Mouse (Mus musculus) forebrain, embryonic 12.5 days (tissue): ENCODE data around the gene Ankrd39. TPM values are rescaled to one million over a fixed set of nuclear protein-coding genes. Genes with fewer than 3 reads are reported as not detected.
"Not testable (repeated sequence)": the region's sequence is repeated elsewhere in the genome, so short reads cannot be mapped to it uniquely, and the experiment has no call there.

Experiments used
- ATAC-seq: fragments of 200-750 bp; cut with Nextera tagmentation; 2 replicates; pipeline ENCODE4 v1.8.0; 2017; ENCODE audit warnings: moderate TSS enrichment; ENCODE audit not compliant: low FRiP score
- H3K27ac ChIP-seq: fragments of 300-500 bp; sonication (generic); 2 replicates; pipeline ENCODE4 v1.5.1; 2016; ENCODE audit warnings: mild to moderate bottlenecking
- H3K27me3 ChIP-seq: fragments of 300-500 bp; sonication (generic); 2 replicates; pipeline ENCODE4 v1.6.1; 2016; ENCODE audit warnings: mild to moderate bottlenecking
- H3K36me3 ChIP-seq: fragments of 300-500 bp; sonication (generic); replicated peaks from 2 replicates; pipeline ENCODE4 v1.6.1; 2016; ENCODE audit warnings: mild to moderate bottlenecking
- H3K4me1 ChIP-seq: fragments of 300-500 bp; sonication (generic); 2 replicates; pipeline ENCODE4 v1.6.1; 2016
- H3K4me2 ChIP-seq: fragments of 300-500 bp; sonication (generic); 2 replicates; pipeline ENCODE4 v1.6.1; 2016; ENCODE audit warnings: mild to moderate bottlenecking, moderate library complexity
- H3K4me3 ChIP-seq: fragments of 300-500 bp; sonication (generic); replicated peaks from 2 replicates; pipeline ENCODE4 v1.5.1; 2016; ENCODE audit warnings: mild to moderate bottlenecking
- H3K9ac ChIP-seq: fragments of 300-500 bp; sonication (generic); 2 replicates; pipeline ENCODE4 v1.6.1; 2016; ENCODE audit warnings: mild to moderate bottlenecking
- H3K9me3 ChIP-seq: fragments of 300-500 bp; sonication (generic); 2 replicates; pipeline ENCODE4 v1.6.1; 2016
- WGBS: fragments of 180-500 bp; shearing (Covaris S2); methylation state at CpG from one replicate; pipeline ENCODE4 v1.1.7; 2016; 5-methylcytosine and 5-hydroxymethylcytosine counted together
- polyA plus RNA-seq: library from polyadenylated mRNA; unstranded; fragments of >200 nt; fragmentation: Nextera tagmentation; extraction: Ambion mirVana; gene quantifications from 2 replicates; pipeline ENCODE4 v1.2.1, GENCODE M21; 2016

Gene Ankrd39
- polyA plus RNA-seq, 1 experiment from 2014 or later, result 16.7 TPM

GRCm38 (mm10) chr1:36545382-36545781, 1.9 kb downstream of the Ankrd39 start:
- ATAC-seq, result no peak
- Histone ChIP-seq H3K4me1 (peaks cover 38% of the 10 kb centered on the region), H3K27ac (no peak overlapping the region), H3K9me3 (no peaks in the 10 kb centered on the region), H3K9ac (no peak overlapping the region), H3K4me3 (no peak overlapping the region), H3K27me3 (no peaks in the 10 kb centered on the region), H3K4me2 (no peak overlapping the region), H3K36me3 (peaks cover 39% of the 10 kb centered on the region)
- 85% methylated on average over 2 of the region's 2 CpGs for WGBS

GRCm38 (mm10) chr1:36542925-36543324, 4.3 kb downstream of the Ankrd39 start:
- Histone ChIP-seq H3K9me3 (no peaks in the 10 kb centered on the region), H3K4me2 (no peak overlapping the region), H3K4me1 (peaks cover 19% of the 10 kb centered on the region), H3K4me3 (no peak overlapping the region), H3K36me3 (peaks cover 34% of the 10 kb centered on the region), H3K27me3 (no peaks in the 10 kb centered on the region), H3K27ac (no peak overlapping the region), H3K9ac (no peak overlapping the region)
- no peak for ATAC-seq
- WGBS, result 94% methylated on average over 9 of the region's 9 CpGs

- H3K4me1 ChIP-seq, result peaks cover 16% of the 10 kb centered on the region
- H3K9me3 ChIP-seq, result no peaks in the 10 kb centered on the region
- H3K4me2 ChIP-seq, result no peak overlapping the region
- no peak overlapping the region for H3K4me3 ChIP-seq
- WGBS, result 95% methylated on average over 16 of the region's 16 CpGs
- no peak overlapping the region for H3K9ac ChIP-seq
- H3K27ac ChIP-seq, result no peak overlapping the region
- ATAC-seq, result no peak
- H3K27me3 ChIP-seq, result no peaks in the 10 kb centered on the region
- peaks cover 34% of the 10 kb centered on the region for H3K36me3 ChIP-seq
Observed at GRCm38 (mm10) chr1:36541844-36542243, 5.4 kb downstream of the Ankrd39 start.

GRCm38 (mm10) chr1:36540807-36541206, 6.4 kb downstream of the Ankrd39 start:
- no peak overlapping the region for H3K4me2 ChIP-seq
- H3K27me3 ChIP-seq, result no peaks in the 10 kb centered on the region
- no peak for ATAC-seq
- H3K9ac ChIP-seq, result no peak overlapping the region
- WGBS, result 96% methylated on average over 12 of the region's 12 CpGs
- no peaks in the 10 kb centered on the region for H3K9me3 ChIP-seq
- no peak overlapping the region for H3K4me3 ChIP-seq
- no peak overlapping the region for H3K27ac ChIP-seq
- H3K4me1 ChIP-seq, result peaks cover 8% of the 10 kb centered on the region; the same call in 1 of the 2 replicates
- H3K36me3 ChIP-seq, result peaks cover 34% of the 10 kb centered on the region

- H3K4me1 ChIP-seq, result peaks cover 4% of the 10 kb centered on the region; the same call in 1 of the 2 replicates
- H3K4me3 ChIP-seq, result no peak overlapping the region
- no peak overlapping the region for H3K9ac ChIP-seq
- WGBS, result 90% methylated on average over 11 of the region's 11 CpGs
- ATAC-seq, result no peak
- no peak overlapping the region for H3K27ac ChIP-seq
- H3K27me3 ChIP-seq, result no peaks in the 10 kb centered on the region
- H3K36me3 ChIP-seq, result peaks cover 34% of the 10 kb centered on the region
- no peak overlapping the region for H3K4me2 ChIP-seq
- H3K9me3 ChIP-seq, result no peaks in the 10 kb centered on the region
Observed at GRCm38 (mm10) chr1:36540132-36540531, 7.1 kb downstream of the Ankrd39 start.

- Histone ChIP-seq H3K27ac (no peak within 1 kb of the TSS), H3K9me3 (no peaks in the 10 kb centered on the region), H3K4me1 (peaks cover 4% of the 10 kb centered on the region; the same call in 1 of the 2 replicates), H3K9ac (no peak within 1 kb of the TSS), H3K27me3 (no peaks in the 10 kb centered on the region), H3K4me2 (no peak within 1 kb of the TSS), H3K36me3 (peaks cover 34% of the 10 kb centered on the region), H3K4me3 (no peak within 1 kb of the TSS)
- ATAC-seq, result no peak
- WGBS, result 85% methylated on average over 9 of the region's 9 CpGs
Observed at GRCm38 (mm10) chr1:36539186-36539585, 8.1 kb downstream of the Ankrd39 start, which contains the start of gene Gm42417. Gene Gm42417 (minus strand): TSS chr1:36539429.

GRCm38 (mm10) chr1:36538727-36539126, 8.5 kb downstream of the Ankrd39 start:
- 88% methylated on average over 4 of the region's 4 CpGs for WGBS
- no peak overlapping the region for H3K9ac ChIP-seq
- peaks cover 34% of the 10 kb centered on the region for H3K36me3 ChIP-seq
- no peak overlapping the region for H3K27ac ChIP-seq
- no peak overlapping the region for H3K4me3 ChIP-seq
- H3K27me3 ChIP-seq, result no peaks in the 10 kb centered on the region
- peaks cover 4% of the 10 kb centered on the region; the same call in 1 of the 2 replicates for H3K4me1 ChIP-seq
- no peaks in the 10 kb centered on the region for H3K9me3 ChIP-seq
- H3K4me2 ChIP-seq, result no peak overlapping the region
- no peak for ATAC-seq

GRCm38 (mm10) chr1:36536783-36537182, 10.5 kb downstream of the Ankrd39 start, which contains the start of gene Ankrd23:
Gene Ankrd23 (minus strand): TSS chr1:36536883.
- not testable (repeated sequence) for ATAC-seq, H3K4me1 ChIP-seq, H3K4me2 ChIP-seq, H3K9me3 ChIP-seq, H3K9ac ChIP-seq, H3K27me3 ChIP-seq, H3K4me3 ChIP-seq
- H3K27ac ChIP-seq, result peak within 1 kb of the TSS; percentile 66
- peaks cover 31% of the 10 kb centered on the region for H3K36me3 ChIP-seq
- 96% methylated on average over 9 of the region's 9 CpGs for WGBS

- Histone ChIP-seq H3K9ac (no peak overlapping the region), H3K4me1 (peaks cover 4% of the 10 kb centered on the region; the same call in 1 of the 2 replicates), H3K4me2 (no peak overlapping the region), H3K9me3 (no peaks in the 10 kb centered on the region), H3K27me3 (no peaks in the 10 kb centered on the region), H3K36me3 (peaks cover 27% of the 10 kb centered on the region), H3K27ac (no peak overlapping the region), H3K4me3 (no peak overlapping the region)
- ATAC-seq, result no peak
- WGBS, result 85% methylated on average over 8 of the region's 8 CpGs
Observed at GRCm38 (mm10) chr1:36536397-36536728, 10.9 kb downstream of the Ankrd39 start.

GRCm38 (mm10) chr1:36535477-36536396, 11.5 kb downstream of the Ankrd39 start:
- Histone ChIP-seq H3K4me1 (peaks cover 4% of the 10 kb centered on the region; the same call in 1 of the 2 replicates), H3K36me3 (peaks cover 27% of the 10 kb centered on the region), H3K27me3 (no peaks in the 10 kb centered on the region), H3K9ac (no peak overlapping the region), H3K9me3 (no peaks in the 10 kb centered on the region), H3K4me3 (no peak overlapping the region), H3K4me2 (no peak overlapping the region), H3K27ac (no peak overlapping the region)
- ATAC-seq, result no peak
- 84% methylated on average over 11 of the region's 11 CpGs for WGBS

- no peak overlapping the region for H3K9ac ChIP-seq
- H3K27ac ChIP-seq, result no peak overlapping the region
- 88% methylated on average over 6 of the region's 6 CpGs for WGBS
- H3K9me3 ChIP-seq, result no peaks in the 10 kb centered on the region
- ATAC-seq, result no peak
- H3K36me3 ChIP-seq, result peaks cover 17% of the 10 kb centered on the region
- peaks cover 8% of the 10 kb centered on the region; the same call in 1 of the 2 replicates for H3K4me1 ChIP-seq
- no peaks in the 10 kb centered on the region for H3K27me3 ChIP-seq
- H3K4me2 ChIP-seq, result no peak overlapping the region
- no peak overlapping the region for H3K4me3 ChIP-seq
Observed at GRCm38 (mm10) chr1:36534595-36535058, 12.6 kb downstream of the Ankrd39 start.

- 87% methylated on average over 6 of the region's 6 CpGs for WGBS
Observed at GRCm38 (mm10) chr1:36533546-36533945, 13.7 kb downstream of the Ankrd39 start.

More at GRCm38 (mm10) chr1:36533546-36533945, 13.7 kb downstream of the Ankrd39 start:
- ATAC-seq, result no peak
- Histone ChIP-seq H3K27ac (no peak overlapping the region), H3K4me2 (no peak overlapping the region), H3K27me3 (no peaks in the 10 kb centered on the region), H3K9me3 (no peaks in the 10 kb centered on the region), H3K9ac (no peak overlapping the region), H3K4me1 (peaks cover 11% of the 10 kb centered on the region), H3K4me3 (no peak overlapping the region), H3K36me3 (peaks cover 8% of the 10 kb centered on the region)
